Mouse (Mus musculus): ENCODE results near the gene Ptpn22. TPM values are rescaled to one million over a fixed set of nuclear protein-coding genes. Genes with fewer than 3 reads are reported as not detected.
"Not testable (repeated sequence)": the region's sequence is repeated elsewhere in the genome, so short reads cannot be mapped to it uniquely, and the experiment has no call there.

The Ptpn22 gene
- 6.7 and 15.5 TPM in 2 replicates for total RNA-seq (2014; fragmentation: Nextera tagmentation)
- total RNA-seq (2017), result 14.0 and 19.4 TPM in 2 replicates

DNA sequence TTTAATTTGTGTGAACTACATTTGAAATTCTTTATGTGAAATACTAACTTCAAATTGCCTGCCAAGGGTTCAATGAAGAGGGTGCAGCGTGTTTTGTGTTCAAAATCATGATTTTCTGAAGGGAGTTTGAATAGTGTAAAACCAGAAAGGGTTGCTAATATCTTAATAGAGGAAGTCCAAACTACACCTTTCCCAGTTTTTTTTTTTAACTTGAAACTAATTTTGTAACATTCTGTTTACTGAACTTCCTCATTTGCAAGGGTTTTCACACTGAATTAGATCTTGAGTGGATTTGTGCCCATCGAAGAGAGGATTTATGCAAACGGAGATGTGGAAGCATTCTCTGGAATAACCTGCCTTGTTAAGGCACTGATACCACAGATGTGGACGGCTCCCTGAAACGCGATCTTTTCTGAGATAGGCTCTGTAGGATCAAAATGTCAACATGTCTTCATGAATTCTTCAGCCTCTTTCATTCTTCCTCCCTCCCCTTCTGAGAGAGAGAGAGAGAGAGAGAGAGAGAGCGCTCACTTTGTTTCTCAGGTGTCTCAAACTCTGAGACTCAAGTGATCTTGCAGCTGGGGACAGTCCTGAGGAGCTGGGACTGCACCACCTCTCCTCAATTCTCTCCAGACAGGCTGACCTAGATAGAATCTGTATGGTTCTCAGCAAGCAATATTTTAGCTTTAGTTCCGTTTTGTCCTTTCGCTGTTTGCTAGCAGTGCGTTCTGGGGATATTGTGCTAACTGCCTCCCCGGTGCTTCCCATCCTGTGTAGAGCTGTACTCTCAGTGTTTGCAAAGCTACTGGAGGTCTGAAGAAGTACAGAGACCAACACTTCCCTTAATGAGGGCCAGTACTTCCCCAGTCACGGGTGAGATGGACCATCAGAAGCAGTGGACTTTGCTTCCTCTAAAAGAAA is at the start of gene Ptpn22:
Gene Ptpn22 (plus strand): TSS at position 915 of the 921 bp plus-strand sequence.
- peak; percentile 40 for ATAC-seq (replicated peaks; ENCODE audit: low FRiP score, low TSS enrichment, poor library complexity, severe bottlenecking)

DNA sequence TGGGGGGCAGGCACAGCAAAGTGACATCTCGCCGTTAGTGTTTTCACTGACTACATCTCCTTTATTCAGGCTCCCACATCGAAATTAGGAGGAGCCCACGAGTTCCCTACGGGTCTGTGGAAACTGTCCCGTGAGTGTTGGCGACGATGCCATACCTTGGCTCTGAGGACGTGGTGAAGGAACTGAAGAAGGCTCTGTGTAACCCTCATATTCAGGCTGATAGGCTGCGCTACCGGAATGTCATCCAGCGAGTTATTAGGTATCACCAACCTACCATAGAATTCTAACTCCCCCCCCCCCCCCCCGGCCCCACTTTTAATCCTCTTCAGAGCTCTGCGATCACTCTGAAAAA is 49.8 kb upstream of the Ptpn22 start:
- peak; percentile 55 for ATAC-seq (replicated peaks; ENCODE audit: low FRiP score, low TSS enrichment, poor library complexity, severe bottlenecking)

DNA sequence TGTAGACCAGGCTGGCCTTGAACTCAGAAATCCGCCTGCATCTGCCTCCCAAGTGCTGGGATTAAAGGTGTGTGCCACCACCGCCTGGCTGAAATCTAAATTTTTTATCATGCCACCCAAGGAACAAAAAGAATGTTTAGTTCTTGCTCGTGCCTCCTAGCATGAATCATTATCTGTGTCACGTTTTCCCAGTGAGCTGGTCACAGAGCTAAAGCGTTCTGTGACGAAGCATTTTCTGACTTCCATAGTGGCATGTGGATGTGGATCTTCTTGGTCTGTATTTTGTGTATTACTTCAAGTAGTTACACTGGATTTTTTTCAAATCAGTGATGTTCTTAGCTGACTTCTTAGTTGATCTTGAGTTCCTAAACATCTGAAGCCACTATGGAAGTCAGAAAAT is 48.6 kb upstream of the Ptpn22 start:
- no peak for ATAC-seq (replicated peaks; ENCODE audit: low FRiP score, low TSS enrichment, poor library complexity, severe bottlenecking)

DNA sequence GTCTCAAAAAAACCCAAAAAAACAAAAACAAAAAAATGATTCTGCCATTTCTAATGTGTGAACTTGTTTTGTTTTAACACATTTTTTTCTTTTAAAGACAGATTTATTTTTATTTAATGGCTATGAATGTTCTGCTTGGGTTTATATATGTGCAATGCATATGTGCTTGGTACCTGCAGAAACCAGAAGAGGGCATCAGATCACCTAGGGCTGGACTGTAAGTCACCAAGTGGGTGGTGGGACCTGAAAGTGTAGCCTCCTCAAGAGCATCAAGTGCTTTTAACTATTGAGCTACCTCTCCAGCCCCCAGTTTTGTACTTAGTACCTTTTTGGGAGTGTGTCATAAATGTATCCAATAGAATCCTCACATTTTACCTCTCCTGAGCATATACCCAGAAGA is 32.0 kb upstream of the Ptpn22 start:
- 0 out of 2 replicates have a peak, but pooled peaks have one; percentile 52 for ATAC-seq (replicated peaks; ENCODE audit: low FRiP score, low TSS enrichment, poor library complexity, severe bottlenecking)

DNA sequence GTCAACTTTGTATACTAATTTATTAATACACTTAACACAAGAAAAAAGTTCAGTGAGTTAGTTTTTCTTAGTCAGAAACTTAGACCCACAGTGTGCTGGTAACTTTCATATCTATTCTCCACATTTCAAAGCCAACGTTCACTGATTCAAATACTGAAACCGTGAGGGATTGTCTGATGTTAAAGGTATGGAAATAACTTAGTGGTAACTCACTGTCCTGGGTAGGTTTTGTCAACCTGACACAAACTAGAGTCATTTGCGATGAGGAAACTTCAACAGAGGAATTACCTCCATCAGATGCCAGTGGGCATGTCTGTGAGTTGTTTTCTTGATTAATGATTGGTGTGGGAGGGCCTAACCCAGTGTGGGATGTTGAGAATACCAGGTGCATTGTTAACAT is 30.6 kb upstream of the Ptpn22 start:
- no peak for ATAC-seq (replicated peaks; ENCODE audit: low FRiP score, low TSS enrichment, poor library complexity, severe bottlenecking)

DNA sequence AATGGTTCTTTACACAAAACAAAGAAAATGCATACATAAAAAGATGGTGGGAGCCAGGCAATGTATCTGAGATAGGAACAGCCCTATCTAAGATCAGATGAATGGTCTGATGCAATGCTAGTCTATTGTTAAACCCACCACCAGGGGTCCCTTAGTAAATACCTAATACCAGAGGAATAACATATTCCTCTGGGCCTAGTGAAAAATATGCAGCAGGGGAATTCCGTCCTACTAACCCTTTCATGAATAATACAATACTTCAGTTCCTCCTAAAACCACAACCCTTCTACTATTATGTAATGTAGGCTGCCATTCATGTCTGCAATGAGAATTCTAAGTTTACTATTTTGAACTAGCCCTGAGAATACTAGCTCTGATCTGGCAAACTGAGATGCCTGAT is 28.9 kb upstream of the Ptpn22 start:
- ATAC-seq (replicated peaks; ENCODE audit: low FRiP score, low TSS enrichment, poor library complexity, severe bottlenecking), result not testable (repeated sequence)

DNA sequence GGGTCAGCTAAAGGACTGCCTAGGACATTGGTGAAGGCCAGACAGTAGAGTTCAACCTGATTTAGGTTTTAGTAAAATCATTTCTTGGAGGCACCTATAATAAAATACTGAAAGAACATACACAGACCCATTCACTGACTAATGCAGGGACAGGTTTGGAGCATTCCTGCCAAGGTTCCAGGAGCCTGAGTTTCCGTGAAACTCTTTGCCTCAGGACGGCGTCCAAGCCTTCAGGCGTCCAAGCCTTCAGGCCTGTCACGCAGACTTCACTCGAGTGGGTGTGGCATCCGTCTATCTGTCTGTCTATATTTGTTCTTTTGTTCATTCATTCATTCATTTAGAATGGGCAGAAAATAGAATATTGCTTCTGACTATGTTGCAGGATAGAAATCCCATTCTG is 28.4 kb upstream of the Ptpn22 start:
- no peak for ATAC-seq (replicated peaks; ENCODE audit: low FRiP score, low TSS enrichment, poor library complexity, severe bottlenecking)

DNA sequence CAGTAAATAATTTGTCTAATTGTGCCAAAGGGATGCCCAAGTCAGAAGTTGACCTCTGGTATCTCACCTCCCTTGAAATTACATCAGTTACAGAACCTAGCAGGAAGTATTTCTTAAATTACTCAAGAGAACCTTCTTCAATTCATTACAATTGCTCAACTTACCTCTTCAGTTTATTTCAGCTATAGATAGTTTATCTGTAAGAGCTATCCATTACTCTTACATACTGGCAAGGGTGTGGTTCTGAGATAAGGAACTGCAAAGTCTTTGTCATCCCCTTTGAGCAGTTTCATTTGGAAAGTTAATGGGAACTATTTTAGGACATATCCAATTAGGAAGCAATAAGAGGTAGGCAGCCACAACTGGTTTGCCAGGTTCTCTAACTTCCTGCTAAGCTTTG is 27.2 kb upstream of the Ptpn22 start, which contains the start of gene Bcl2l15:
Gene Bcl2l15 (plus strand): TSS at position 176 of the 400 bp plus-strand sequence.
- ATAC-seq (replicated peaks; ENCODE audit: low FRiP score, low TSS enrichment, poor library complexity, severe bottlenecking), result peak; percentile 49

DNA sequence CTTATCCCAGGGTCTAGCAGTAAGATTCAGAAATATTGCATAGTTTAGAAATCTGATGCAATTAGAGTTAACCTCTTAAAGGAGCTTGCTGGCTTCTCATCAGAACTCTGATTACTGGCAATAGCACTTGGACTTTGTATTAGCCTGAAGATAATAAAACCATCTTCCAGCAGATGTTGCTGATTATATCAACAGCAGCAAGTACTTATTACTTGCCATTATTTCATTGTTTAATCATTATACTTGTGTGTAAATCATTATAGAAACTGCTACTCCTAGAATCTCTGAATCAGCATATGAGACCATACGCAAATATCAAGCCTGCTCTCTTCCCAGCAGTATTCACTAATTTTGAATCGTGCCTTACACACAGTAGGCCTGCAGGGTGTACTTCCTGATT is 25.6 kb upstream of the Ptpn22 start:
- ATAC-seq (replicated peaks; ENCODE audit: low FRiP score, low TSS enrichment, poor library complexity, severe bottlenecking), result no peak

DNA sequence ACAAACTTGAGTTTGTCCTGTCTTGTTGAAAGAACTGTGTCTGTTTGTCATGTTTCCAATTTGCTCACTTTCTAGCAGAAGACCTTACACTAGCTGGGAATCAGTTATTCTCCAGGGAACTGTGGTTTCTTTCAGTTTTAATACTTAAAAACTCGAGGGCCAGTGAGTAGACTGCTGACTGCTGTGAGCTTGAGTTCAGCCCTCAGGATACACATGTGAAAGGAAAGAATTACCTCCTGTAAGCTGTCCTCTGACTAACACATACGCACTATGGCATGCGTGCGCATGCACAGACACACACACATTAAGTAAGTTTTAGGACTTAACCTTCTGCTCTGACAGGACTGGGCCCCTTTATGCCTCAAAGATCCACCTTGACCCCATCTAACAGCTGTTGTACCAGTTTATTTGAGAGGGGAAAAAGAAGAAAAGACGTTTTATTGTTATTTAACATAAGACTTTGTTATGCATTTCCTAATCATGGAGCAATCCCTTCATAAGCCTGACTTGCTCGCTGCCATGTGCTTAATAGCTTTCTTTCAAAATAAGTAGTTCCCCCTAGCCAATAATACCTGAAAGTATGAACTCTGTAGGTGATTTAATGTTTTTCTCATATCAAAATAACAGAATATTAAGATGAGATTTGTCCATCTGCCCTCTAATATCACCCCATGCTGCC is 24.2 kb upstream of the Ptpn22 start:
- no peak for ATAC-seq (replicated peaks; ENCODE audit: low FRiP score, low TSS enrichment, poor library complexity, severe bottlenecking)

DNA sequence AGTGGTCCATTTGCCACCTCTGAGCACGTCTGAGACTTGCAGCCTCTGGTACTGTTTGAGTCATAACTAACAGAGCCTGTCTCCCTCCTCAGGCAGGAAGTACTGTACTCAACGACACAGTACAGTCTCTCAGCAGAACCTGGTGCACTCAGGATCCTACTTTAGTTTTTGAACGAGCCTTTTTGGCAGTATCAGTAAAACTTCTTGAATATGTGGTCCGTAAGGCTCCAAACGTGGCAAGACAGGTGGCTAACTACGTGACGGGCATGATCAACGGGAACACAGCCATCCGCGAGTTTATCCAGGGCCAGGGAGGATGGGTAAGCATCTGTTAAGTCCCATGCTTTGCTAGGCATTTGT is 23.7 kb upstream of the Ptpn22 start:
- no peak for ATAC-seq (replicated peaks; ENCODE audit: low FRiP score, low TSS enrichment, poor library complexity, severe bottlenecking)

DNA sequence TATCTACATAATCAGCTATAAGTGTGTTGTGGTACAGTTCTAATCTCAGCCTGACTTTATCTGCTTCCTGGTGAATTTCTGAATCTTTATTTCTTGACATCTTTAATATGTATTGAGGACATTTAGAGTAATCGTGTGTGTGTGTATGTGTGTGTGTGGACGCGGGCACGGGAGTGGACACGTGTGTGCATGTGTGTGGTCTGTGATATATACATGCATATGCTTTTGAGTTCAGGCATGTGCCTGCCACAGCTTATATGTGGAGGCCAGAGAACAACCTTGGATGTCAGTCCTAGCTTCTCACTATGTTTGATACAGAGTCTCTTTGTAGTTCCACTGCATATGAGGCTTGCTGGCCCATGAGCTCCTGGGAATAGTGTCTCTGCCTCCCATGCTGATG is 23.1 kb upstream of the Ptpn22 start:
- no peak for ATAC-seq (replicated peaks; ENCODE audit: low FRiP score, low TSS enrichment, poor library complexity, severe bottlenecking)

DNA sequence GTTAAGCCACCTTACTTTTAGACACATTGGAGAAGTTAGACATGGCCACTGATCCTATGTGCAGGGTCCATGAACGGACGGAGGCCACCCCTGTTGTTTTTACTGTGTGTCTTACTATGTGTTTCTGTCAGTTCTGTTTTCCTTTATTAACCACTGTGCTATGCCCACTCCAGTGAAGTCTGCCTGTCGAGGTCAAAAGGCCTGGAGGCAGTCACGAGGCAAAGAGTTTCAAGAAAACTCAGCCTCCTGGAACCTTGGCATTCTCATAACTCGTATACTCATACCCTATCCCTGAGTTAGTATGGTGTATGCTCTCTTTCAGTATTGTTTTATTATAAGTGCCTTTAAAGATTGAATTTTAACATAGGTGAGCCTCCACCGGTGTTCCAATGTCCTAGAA is 19.9 kb upstream of the Ptpn22 start:
- ATAC-seq (replicated peaks; ENCODE audit: low FRiP score, low TSS enrichment, poor library complexity, severe bottlenecking), result no peak

DNA sequence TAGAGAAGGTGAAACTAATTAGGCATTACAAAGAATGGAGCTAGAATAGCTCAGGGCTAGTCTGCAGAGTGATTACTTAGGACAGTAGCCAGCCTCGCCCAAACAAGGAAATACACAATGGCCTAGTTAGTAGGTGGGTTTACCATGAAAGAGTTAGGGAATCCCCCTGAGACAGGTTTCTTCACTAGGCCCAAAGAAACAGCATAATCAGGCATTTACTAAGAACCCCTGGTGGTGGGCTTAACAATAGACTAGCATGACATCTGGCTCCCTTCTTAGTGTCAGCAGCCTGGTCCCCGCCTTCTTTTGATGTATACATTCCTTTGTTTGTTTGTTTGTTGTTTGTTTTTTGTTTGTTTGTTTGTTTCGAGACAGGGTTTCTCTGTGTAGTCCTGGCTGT is 19.4 kb upstream of the Ptpn22 start:
- ATAC-seq (replicated peaks; ENCODE audit: low FRiP score, low TSS enrichment, poor library complexity, severe bottlenecking), result not testable (repeated sequence)

DNA sequence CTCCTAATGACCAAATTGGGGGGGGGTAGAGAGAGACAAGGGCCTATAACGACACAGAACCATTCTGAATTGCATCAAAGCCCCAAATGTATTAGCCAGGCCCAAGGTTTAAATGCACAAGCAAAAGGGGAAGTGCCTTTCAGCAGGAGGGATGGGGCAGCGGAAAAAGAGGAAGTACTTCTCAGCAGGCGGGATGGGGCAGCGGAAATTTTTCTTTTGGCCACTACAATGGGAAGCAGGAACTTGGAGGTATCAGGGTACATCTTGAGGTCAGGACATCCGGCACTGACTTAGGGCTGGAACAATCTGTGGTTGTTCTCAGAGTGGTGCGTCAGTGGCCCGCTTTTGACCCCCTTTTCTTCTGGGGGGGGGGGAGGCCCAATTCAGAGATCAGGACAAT is 18.6 kb upstream of the Ptpn22 start:
- ATAC-seq (replicated peaks; ENCODE audit: low FRiP score, low TSS enrichment, poor library complexity, severe bottlenecking), result not testable (repeated sequence)

DNA sequence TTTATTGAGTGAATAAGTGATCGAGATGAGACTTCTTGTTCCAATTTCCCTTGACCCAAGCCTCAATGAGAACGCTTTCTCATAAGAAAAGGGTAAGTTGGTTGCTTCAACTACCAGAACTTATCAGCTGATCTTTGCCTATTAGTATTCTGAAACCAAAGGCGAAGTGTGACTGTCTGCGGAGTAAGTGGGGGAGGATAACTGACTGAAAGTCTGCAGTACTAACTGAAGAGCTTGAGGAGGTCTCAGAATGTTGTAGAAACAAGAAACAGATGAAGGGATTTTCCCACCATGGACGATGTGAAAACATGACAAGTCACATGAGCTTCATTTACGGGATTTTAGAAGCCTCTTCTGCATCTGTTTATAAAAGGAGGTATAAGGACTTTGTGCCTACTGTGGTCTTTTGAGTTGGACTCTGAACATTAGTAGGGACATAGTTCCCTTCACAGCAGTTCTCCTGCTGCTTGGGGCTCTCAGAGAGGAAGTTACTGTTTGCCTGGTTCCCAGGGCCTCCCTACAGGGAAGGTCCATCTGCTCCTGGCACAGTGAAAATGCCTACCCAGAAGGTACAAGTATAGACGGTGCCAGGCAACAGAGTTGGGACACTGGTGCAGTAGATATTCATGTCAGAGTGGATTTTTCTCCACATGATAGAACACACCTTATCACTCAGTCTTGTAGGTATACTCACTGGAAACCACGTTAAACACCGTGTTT is 8.8 kb upstream of the Ptpn22 start:
- no peak; the same call in 1 of the 2 replicates for ATAC-seq (replicated peaks; ENCODE audit: low FRiP score, low TSS enrichment, poor library complexity, severe bottlenecking)

DNA sequence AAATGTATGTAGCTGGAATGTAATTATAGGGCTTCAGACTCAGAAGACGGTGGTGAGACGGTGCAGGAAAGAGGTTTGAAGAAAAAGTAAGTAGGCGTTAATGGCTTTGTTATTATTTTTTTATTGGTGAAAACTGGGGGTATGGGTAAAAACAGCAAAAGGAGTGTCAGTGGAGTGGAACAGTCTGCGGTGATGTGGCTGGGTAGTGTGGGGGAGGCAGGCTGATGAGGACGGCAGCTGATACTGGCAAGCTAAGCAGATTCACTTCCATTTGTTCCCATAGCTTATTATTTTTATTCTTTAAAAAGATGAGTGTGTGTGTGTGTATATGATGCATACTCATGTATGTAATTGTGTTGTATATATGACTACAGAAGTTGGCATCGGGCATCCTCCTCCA is 8.1 kb upstream of the Ptpn22 start:
- no peak for ATAC-seq (replicated peaks; ENCODE audit: low FRiP score, low TSS enrichment, poor library complexity, severe bottlenecking)

DNA sequence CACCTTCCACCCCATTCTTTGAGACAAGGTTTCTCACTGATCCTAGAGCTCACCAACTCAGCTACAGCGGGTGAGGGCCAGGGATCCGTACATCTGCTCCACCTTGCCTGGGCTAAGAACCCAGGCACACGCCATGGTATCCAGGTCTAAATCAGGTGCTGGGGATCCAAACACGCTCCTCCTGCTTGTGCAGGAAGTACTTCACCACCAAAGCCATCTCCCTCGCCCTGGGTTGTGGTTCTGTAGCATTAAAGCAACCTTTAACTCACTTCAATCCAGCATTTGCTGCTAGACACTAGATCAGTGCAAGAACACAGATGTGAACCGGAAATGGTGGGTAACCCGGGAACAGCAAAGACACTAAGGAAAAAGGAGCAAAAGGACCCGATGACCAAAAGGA is 7.7 kb upstream of the Ptpn22 start:
- ATAC-seq (replicated peaks; ENCODE audit: low FRiP score, low TSS enrichment, poor library complexity, severe bottlenecking), result no peak

DNA sequence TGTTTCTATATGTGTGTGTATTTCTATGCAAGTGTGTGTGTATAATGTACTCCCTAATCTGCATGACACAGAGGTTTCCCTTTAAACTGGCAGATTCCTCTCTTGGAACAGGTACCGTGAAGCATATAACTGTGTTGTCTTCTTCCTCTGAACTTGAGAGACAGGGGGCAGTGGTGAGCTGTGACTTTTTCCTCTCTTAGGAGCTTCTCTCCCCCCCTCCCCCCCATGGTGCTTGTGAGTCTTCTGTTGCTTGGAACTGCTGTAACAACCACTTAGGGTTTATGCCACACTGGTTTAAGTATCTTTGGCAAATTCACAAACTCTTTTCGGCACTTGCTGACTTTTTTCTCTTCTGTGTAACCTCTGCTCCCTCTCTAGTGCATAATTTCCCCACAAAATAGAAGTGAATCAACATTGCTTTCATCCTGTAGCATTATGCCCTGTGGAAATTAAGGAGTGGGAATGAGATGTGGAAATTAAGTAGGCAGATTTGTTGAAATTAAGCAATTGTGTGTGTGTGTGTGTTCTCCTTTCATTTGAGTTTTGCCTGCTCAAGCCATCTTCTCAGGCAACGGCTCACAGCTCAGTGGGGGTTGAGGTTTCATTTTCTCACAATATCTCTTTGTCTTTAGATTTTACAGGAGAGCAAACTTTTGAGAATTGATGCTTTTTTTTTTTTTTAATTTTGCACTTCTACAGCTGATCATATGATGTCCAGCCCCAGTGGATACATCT is 6.9 kb upstream of the Ptpn22 start:
- ATAC-seq (replicated peaks; ENCODE audit: low FRiP score, low TSS enrichment, poor library complexity, severe bottlenecking), result peak; percentile 86

DNA sequence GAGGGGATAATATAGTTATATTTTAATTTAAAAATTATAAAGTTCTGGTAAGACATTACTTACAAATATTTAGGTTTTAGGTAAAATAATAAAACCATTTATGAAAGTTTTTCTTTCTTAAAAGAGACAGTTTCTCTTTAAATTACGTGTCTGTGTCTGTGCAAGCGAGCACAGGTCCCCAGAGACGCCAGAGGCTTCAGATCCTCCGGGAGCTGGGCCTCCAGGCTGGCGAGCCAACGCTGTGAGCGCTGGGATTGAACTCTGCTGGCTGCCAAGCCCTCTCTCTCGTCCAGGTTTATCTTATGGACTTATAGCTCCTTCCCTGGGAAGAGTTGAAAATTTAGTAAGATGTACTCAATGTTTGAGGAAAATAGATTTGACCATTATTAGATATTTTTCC is 5.8 kb upstream of the Ptpn22 start:
- ATAC-seq (replicated peaks; ENCODE audit: low FRiP score, low TSS enrichment, poor library complexity, severe bottlenecking), result no peak
